In the genomic region with DNA sequence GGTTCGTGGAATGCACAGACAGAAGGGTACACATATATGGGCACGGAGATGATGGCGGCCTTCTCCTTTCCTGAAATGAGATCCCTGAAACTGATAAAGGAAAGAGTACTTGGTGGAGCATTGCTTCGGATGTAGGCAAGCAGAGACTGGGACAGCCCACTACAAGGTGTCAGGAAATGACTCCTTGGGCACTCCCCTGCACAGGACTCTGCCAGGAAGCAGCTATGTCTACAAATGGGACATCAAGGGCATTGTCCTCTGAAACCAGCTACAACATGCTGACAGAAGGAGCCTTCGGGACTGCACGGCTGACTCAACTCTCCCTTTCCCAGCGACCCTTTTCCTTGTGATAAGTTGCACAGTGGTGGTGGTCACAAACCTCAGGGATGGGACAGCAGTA, we compare ENCODE assay signal across 19 mouse cellular contexts.
"Had no signal": no experiment of that assay in that cellular context is flagged by ENCODE, and none has a peak within 500 bp of the region (broad histone marks: within the 10 kb centered on the region; RNA-seq: fewer than 3 reads in every experiment).

No protein-coding gene starts in this region.

- H3K4me1 ChIP-seq: megakaryocyte, embryonic 14.5 days had no signal

- DNase-seq: kidney, adult 18-20 months; kidney, adult 9 months; kidney, postnatal 14 days; kidney, postnatal 4 days; left cerebral cortex, postnatal 4 days; lung, embryonic 14.5 days; thymus, adult 18-20 months; thymus, postnatal 36 days had no signal

- H3K27ac ChIP-seq: limb, embryonic 12.5 days; limb, embryonic 15.5 days; liver, embryonic 14.5 days; midbrain, embryonic 10.5 days; midbrain, embryonic 13.5 days; neural tube, embryonic 13.5 days had no signal

- H3K4me2 ChIP-seq: limb, embryonic 12.5 days; limb, embryonic 15.5 days; lung, embryonic 14.5 days; midbrain, embryonic 13.5 days; neural tube, embryonic 13.5 days had no signal

- H3K4me3 ChIP-seq: limb, embryonic 12.5 days; limb, embryonic 15.5 days; megakaryocyte, embryonic 14.5 days; midbrain, embryonic 10.5 days; midbrain, embryonic 13.5 days; myocyte; neural tube, embryonic 13.5 days had no signal

- H3K27me3 ChIP-seq: limb, embryonic 12.5 days; limb, embryonic 15.5 days; megakaryocyte, embryonic 14.5 days; neural tube, embryonic 13.5 days had no signal

- ATAC-seq: inflammation-experienced regulatory T-cells, adult 6 months; intestine, embryonic 16.5 days; midbrain, embryonic 13.5 days; midbrain, embryonic 16.5 days had no signal

- H3K9ac ChIP-seq: limb, embryonic 12.5 days; limb, embryonic 15.5 days; liver, embryonic 14.5 days; lung, embryonic 14.5 days; midbrain, embryonic 13.5 days; neural tube, embryonic 13.5 days had no signal

- H3K9me3 ChIP-seq: limb, embryonic 12.5 days; limb, embryonic 15.5 days; midbrain, embryonic 10.5 days; midbrain, embryonic 13.5 days; neural tube, embryonic 13.5 days had no signal
